Mouse (Mus musculus) brain, adult 10 weeks (tissue): ENCODE data around the gene Def8. TPM values are rescaled to one million over a fixed set of nuclear protein-coding genes. Genes with fewer than 3 reads are reported as not detected.

Experiments used
- polyA plus RNA-seq: library from polyadenylated mRNA; stranded (reverse); fragments of 350-450 nt; fragmentation: Illumina TruSeq; extraction: RNeasy Lipid Tissue Mini Kit (QIAGEN cat#74804); gene quantifications from one replicate; pipeline ENCODE4 v1.2.3, GENCODE M21; 2015; ENCODE audit warnings: low read depth, low replicate concordance

The Def8 gene
- 41.9 TPM for polyA plus RNA-seq

DNA sequence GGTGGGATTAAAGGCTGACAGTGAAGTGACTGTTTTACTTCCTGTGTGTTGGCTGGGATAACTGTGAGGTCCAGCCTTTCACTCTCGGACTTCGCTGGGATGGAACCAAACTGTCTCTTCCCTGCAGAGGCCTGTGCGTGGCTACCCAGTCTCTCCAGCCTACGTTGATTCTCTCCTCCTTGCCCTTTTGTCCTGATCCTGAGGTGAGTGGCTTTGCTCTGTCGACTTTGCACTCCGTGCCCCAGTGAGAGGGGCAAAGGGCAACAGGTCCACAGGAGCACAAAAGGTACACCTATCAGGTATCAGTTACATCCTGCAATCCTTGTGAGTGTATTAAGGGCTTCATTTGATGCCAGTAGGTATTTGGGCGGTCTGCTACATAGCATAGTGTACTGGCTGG is at the start of gene Def8:
Gene Def8 (plus strand): TSS at position 87 of the 400 bp plus-strand sequence.

DNA sequence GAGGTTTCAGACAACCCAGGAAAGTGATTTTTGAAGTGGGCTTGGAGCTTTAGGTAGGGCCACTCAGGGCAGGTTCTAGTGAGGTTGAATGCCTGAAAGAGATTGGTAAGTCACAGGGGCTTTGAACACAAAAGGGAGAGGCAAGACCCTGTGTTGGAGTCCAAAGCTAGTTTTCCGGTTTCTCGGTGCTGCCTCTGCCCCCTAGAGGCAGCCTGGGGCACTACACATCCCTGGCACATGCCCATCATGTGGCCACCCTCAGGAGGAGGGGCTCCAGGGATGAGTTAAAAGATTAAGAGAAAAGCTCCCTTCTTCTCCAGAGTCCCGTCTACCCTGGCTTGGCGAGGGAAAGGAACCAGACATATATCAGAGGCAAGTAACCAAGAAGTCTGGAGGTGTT is 16.5 kb upstream of the Def8 start, which contains the start of gene Mc1r:
Gene Mc1r (plus strand): TSS at position 322 of the 400 bp plus-strand sequence.

DNA sequence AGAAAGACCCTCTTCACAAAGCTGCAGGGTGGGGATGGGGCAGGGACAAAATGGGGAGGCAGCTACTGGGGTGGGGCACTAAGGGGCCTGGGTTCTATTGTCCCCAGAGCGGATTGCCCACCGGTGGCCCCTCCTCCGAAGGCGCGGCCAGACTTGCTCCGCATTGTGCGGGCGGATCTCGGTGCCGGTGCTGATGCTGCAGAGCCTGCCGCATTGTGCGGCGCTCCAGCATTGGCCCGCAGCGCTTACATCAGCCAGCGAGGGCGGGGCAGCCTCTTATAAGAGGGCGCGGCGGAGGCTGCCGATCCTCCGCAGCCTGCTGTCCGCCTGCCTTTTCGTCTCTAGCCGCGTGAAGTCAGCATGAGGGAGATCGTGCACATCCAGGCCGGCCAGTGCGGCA is 12.1 kb upstream of the Def8 start, which contains the start of gene Tubb3:
Gene Tubb3 (plus strand): TSS at position 179 of the 400 bp plus-strand sequence.

GRCm38 (mm10) chr8:123477737-123478258 is 54.5 kb downstream of the Def8 start, which contains the start of gene Afg3l1:
Afg3l1 (plus strand) TSS chr8:123477903.

Other genes with a start within 250 kb of the Def8 start
- 0.67 TPM for gene Dpep1, start 237.3 kb upstream of the Def8 start, polyA plus RNA-seq
- gene Chmp1a, start 210.8 kb upstream of the Def8 start, polyA plus RNA-seq: 109 TPM
- 7.8 TPM for gene Spata33, start 210.7 kb upstream of the Def8 start, polyA plus RNA-seq
- 98.4 TPM for gene Cdk10, start 198.7 kb upstream of the Def8 start, polyA plus RNA-seq
- gene Spata2l, start 187.3 kb upstream of the Def8 start, polyA plus RNA-seq: 35.3 TPM
- gene Zfp276, start 169.3 kb upstream of the Def8 start, polyA plus RNA-seq: 15.7 TPM
- gene Vps9d1, start 169.2 kb upstream of the Def8 start, polyA plus RNA-seq: 45.1 TPM
- 3.4 TPM for gene Fanca, start 105.0 kb upstream of the Def8 start, polyA plus RNA-seq
- 18.7 TPM for gene Spire2, start 90.8 kb upstream of the Def8 start, polyA plus RNA-seq
- 576 TPM for gene Tcf25, start 49.8 kb upstream of the Def8 start, polyA plus RNA-seq
- not detected for gene Mc1r, start 16.4 kb upstream of the Def8 start, polyA plus RNA-seq
- gene Tubb3, start 12.1 kb upstream of the Def8 start, polyA plus RNA-seq: 447 TPM
- gene Afg3l1, start 54.4 kb downstream of the Def8 start, polyA plus RNA-seq: 16.0 TPM
- gene Dbndd1, start 91.9 kb downstream of the Def8 start, polyA plus RNA-seq: 27.7 TPM
- 24.2 TPM for gene Gas8, start 95.3 kb downstream of the Def8 start, polyA plus RNA-seq
- 28.1 TPM for gene Rhou, start 230.4 kb downstream of the Def8 start, polyA plus RNA-seq